Mouse (Mus musculus) limb, embryonic 15.5 days (tissue): ENCODE results near the gene Dus1l. TPM values are rescaled to one million over a fixed set of nuclear protein-coding genes. Genes with fewer than 3 reads are reported as not detected.
A peak's percentile ranks its signal among the peaks of the same experiment; 100 is the strongest.

Source experiments
- ATAC-seq: fragments of 200-750 bp; cut with Nextera tagmentation; 2 replicates; pipeline ENCODE4 v1.8.0; 2017; ENCODE audit warnings: low read depth, moderate TSS enrichment; ENCODE audit not compliant: insufficient number of reproducible peaks, low FRiP score, low TSS enrichment
- H3K27ac ChIP-seq: fragments of 300-500 bp; sonication (generic); 2 replicates; pipeline ENCODE4 v1.5.1; 2015; ENCODE audit warnings: moderate library complexity, mild to moderate bottlenecking, inconsistent platforms
- H3K27me3 ChIP-seq: fragments of 300-500 bp; sonication (generic); 2 replicates; pipeline ENCODE4 v1.6.1; 2015; ENCODE audit warnings: inconsistent platforms
- H3K36me3 ChIP-seq: fragments of 300-500 bp; sonication (generic); 2 replicates; pipeline ENCODE4 v1.6.1; 2015; ENCODE audit warnings: inconsistent platforms
- H3K4me1 ChIP-seq: fragments of 300-500 bp; sonication (generic); 2 replicates; pipeline ENCODE4 v1.6.1; 2015; ENCODE audit warnings: inconsistent platforms
- H3K4me2 ChIP-seq: fragments of 300-500 bp; sonication (generic); 2 replicates; pipeline ENCODE4 v1.6.1; 2015; ENCODE audit warnings: mild to moderate bottlenecking, inconsistent platforms
- H3K4me3 ChIP-seq: fragments of 300-500 bp; sonication (generic); 2 replicates; pipeline ENCODE4 v1.5.1; 2015; ENCODE audit warnings: mild to moderate bottlenecking, inconsistent platforms
- H3K9ac ChIP-seq: fragments of 300-500 bp; sonication (generic); 2 replicates; pipeline ENCODE4 v1.6.1; 2015; ENCODE audit warnings: inconsistent platforms
- H3K9me3 ChIP-seq: fragments of 300-500 bp; sonication (generic); 2 replicates; pipeline ENCODE4 v1.6.1; 2016; ENCODE audit warnings: inconsistent platforms
- WGBS: fragments of 180-500 bp; shearing (Covaris S2); methylation state at CpG from one replicate; pipeline ENCODE4 v1.1.7; 2015; 5-methylcytosine and 5-hydroxymethylcytosine counted together
- polyA plus RNA-seq: library from polyadenylated mRNA; unstranded; fragments of >200 nt; fragmentation: Nextera tagmentation; extraction: Ambion mirVana; gene quantifications from 2 replicates; pipeline ENCODE4 v1.2.1, GENCODE M21; 2015

Dus1l gene
- polyA plus RNA-seq, 1 experiment from 2014 or later, result 61.9 TPM

- Histone ChIP-seq H3K4me1 (peaks cover 40% of the 10 kb centered on the region), H3K4me2 (peak overlapping the region; percentile 77), H3K36me3 (peaks cover 27% of the 10 kb centered on the region), H3K27me3 (no peaks in the 10 kb centered on the region), H3K4me3 (peak overlapping the region; percentile 89), H3K9ac (peak overlapping the region; percentile 49), H3K27ac (peak overlapping the region; percentile 98), H3K9me3 (no peaks in the 10 kb centered on the region)
- WGBS, result 0% methylated on average over 21 of the region's 21 CpGs
- no peak for ATAC-seq
Measured at GRCm38 (mm10) chr11:120824787-120825288, 28.6 kb upstream of the Dus1l start.

GRCm38 (mm10) chr11:120823956-120824786, 28.0 kb upstream of the Dus1l start, which contains the start of gene Fasn:
Gene Fasn, minus strand, starts transcription at chr11:120824547.
- peaks cover 34% of the 10 kb centered on the region for H3K36me3 ChIP-seq
- H3K9ac ChIP-seq, result peak within 1 kb of the TSS; percentile 91
- no peaks in the 10 kb centered on the region for H3K9me3 ChIP-seq
- peaks cover 40% of the 10 kb centered on the region for H3K4me1 ChIP-seq
- H3K4me3 ChIP-seq, result peak within 1 kb of the TSS; percentile 89
- H3K27me3 ChIP-seq, result no peaks in the 10 kb centered on the region
- peak within 1 kb of the TSS; percentile 77 for H3K4me2 ChIP-seq
- peak within 1 kb of the TSS; percentile 98 for H3K27ac ChIP-seq
- ATAC-seq, result peak; percentile 87
- WGBS, result under 1% methylated on average over 81 of the region's 109 CpGs

DNA sequence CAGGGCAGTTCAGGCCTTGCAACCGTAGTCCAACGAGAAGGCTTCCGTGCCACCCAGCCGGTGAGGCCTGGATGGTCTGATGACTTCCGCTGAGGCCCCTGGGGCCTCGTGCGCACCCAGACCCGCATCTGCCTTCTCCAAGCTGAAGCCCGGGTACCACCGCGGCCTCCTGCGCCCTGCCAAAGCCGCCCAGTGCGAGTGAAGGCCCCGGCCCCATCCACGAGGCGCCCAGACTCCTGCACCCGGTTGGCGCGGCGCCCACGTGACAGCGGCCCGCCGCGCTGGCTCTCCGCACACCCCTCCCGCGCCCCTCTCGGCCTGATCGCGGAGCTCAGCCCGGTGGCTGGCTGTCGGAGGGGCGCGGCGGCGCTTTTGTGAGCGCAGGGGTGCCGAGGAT, 27.3 kb upstream of the Dus1l start:
- H3K27me3 ChIP-seq, result no peaks in the 10 kb centered on the region
- peak overlapping the region; percentile 89 for H3K4me3 ChIP-seq
- under 1% methylated on average over 40 of the region's 40 CpGs for WGBS
- H3K4me1 ChIP-seq, result peaks cover 40% of the 10 kb centered on the region
- peak overlapping the region; percentile 98 for H3K27ac ChIP-seq
- peak; percentile 2 for ATAC-seq
- peaks cover 40% of the 10 kb centered on the region for H3K36me3 ChIP-seq
- no peaks in the 10 kb centered on the region for H3K9me3 ChIP-seq
- peak overlapping the region; percentile 77 for H3K4me2 ChIP-seq
- H3K9ac ChIP-seq, result peak overlapping the region; percentile 91

- under 1% methylated on average over 14 of the region's 14 CpGs for WGBS
- Histone ChIP-seq H3K4me1 (peaks cover 40% of the 10 kb centered on the region), H3K9me3 (no peaks in the 10 kb centered on the region), H3K27ac (peak overlapping the region; percentile 98), H3K9ac (peak overlapping the region; percentile 91), H3K4me2 (peak overlapping the region; percentile 77), H3K36me3 (peaks cover 46% of the 10 kb centered on the region), H3K4me3 (peak overlapping the region; percentile 89), H3K27me3 (no peaks in the 10 kb centered on the region)
- ATAC-seq, result no peak
Measured at GRCm38 (mm10) chr11:120822831-120823550, 26.8 kb upstream of the Dus1l start.

- Histone ChIP-seq H3K27me3 (no peaks in the 10 kb centered on the region), H3K4me1 (peaks cover 40% of the 10 kb centered on the region), H3K36me3 (peaks cover 52% of the 10 kb centered on the region), H3K4me3 (peak overlapping the region; percentile 89), H3K27ac (peak overlapping the region; percentile 17; the same call in 1 of the 2 replicates), H3K4me2 (peak overlapping the region; percentile 77), H3K9me3 (no peaks in the 10 kb centered on the region), H3K9ac (peak overlapping the region; percentile 91)
- no peak for ATAC-seq
- 44% methylated on average over 4 of the region's 4 CpGs for WGBS
Measured at GRCm38 (mm10) chr11:120822321-120822720, 26.1 kb upstream of the Dus1l start.

DNA sequence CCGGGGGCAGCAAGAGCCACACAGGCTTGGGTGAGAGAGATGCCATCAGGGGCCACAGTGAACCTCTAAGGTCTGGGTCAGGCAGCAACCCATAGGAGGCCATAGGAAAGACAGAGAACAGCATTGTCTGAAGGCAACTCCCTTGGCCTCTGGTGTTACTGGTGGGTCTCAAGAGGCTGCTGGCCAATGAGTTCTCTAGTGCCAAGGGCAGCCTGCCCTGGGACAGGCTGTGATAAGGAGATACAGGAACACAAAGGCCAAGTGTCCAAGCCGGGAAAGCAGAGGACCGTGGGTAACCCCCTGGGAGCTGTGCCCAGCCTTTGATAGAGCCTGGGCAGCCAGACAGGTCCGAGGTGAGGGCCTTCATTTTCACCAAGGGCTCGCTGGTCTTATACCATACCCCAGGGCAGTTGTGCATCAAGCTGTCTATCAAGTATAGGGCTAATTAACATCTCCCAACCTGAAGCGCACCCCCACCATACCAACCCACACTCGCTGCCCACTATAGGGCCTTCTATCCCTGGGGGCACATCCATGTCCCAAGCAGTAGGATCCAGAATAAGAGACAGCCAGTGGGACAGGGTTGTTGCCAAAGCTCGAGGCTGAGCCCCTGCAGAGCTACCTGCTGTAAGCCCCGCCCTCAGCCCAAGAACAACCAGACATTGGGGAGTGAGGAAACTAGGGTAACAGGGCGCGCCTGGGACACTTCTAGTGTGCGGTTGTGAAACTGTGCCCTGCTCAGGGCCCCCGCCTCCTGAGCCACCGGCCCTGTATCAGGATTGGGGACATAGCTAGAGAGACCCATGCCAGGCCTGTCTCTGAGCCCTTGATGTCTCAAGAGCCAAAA, 25.1 kb upstream of the Dus1l start:
- 80% methylated on average over 14 of the region's 14 CpGs for WGBS
- no peaks in the 10 kb centered on the region for H3K9me3 ChIP-seq
- H3K27ac ChIP-seq, result no peak overlapping the region
- H3K9ac ChIP-seq, result no peak overlapping the region
- H3K4me3 ChIP-seq, result peak overlapping the region; percentile 13; the same call in 1 of the 2 replicates
- H3K4me1 ChIP-seq, result peaks cover 40% of the 10 kb centered on the region
- no peak for ATAC-seq
- no peaks in the 10 kb centered on the region for H3K27me3 ChIP-seq
- H3K36me3 ChIP-seq, result peaks cover 63% of the 10 kb centered on the region
- H3K4me2 ChIP-seq, result peak overlapping the region; percentile 77

DNA sequence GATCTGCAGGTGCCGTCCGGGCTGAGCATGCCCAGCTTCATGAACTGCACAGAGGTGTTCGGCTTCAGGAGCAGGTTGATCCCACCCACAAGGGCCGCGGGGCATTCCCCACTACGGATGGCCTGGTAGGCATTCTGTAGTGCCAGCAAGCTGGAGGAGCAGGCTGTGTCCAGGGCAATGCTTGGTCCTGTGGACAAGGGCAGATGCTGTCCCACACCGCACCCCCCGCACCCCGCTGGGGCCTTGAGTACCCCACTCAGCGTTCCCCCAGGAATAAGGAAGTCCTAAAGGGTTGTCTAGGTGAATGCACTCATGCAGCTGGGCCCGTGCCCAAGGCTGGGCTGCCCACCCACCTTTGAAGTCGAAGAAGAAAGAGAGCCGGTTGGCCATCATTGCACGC, 24.3 kb upstream of the Dus1l start:
- H3K9ac ChIP-seq, result no peak overlapping the region

DNA sequence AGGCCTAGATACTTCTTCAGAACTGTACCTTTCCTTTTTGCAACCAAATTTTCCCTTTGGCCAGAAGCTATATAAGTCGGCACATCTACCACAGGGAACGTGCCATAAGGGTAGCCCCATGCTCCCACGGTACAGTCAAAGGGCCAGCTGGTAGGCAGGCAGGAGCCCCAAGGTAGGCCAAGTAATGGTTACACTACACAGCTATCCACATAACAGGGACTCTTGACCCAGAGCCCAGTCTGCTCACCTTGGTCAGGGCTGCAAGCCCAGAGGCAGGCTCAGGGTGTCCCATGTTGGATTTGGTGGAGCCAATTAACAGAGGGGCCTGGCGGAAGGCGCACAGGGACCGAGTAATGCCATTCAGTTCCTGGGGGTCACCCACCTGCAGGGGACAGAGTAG, 23.4 kb upstream of the Dus1l start:
- no peak for ATAC-seq
- Histone ChIP-seq H3K36me3 (peaks cover 80% of the 10 kb centered on the region), H3K27ac (no peak overlapping the region), H3K9ac (no peak overlapping the region), H3K27me3 (no peaks in the 10 kb centered on the region), H3K9me3 (no peaks in the 10 kb centered on the region), H3K4me3 (no peak overlapping the region), H3K4me2 (no peak overlapping the region), H3K4me1 (peaks cover 28% of the 10 kb centered on the region)
- WGBS, result 92% methylated on average over 6 of the region's 6 CpGs

More for the DNA sequence above, 24.3 kb upstream of the Dus1l start:
- 95% methylated on average over 14 of the region's 14 CpGs for WGBS
- peaks cover 70% of the 10 kb centered on the region for H3K36me3 ChIP-seq
- no peak for ATAC-seq
- no peak overlapping the region for H3K27ac ChIP-seq
- H3K4me2 ChIP-seq, result no peak overlapping the region
- no peaks in the 10 kb centered on the region for H3K9me3 ChIP-seq
- no peaks in the 10 kb centered on the region for H3K27me3 ChIP-seq
- peaks cover 36% of the 10 kb centered on the region for H3K4me1 ChIP-seq
- no peak overlapping the region for H3K4me3 ChIP-seq

GRCm38 (mm10) chr11:120818251-120818650, 22.0 kb upstream of the Dus1l start:
- ATAC-seq, result no peak
- H3K27ac ChIP-seq, result no peak overlapping the region
- H3K9me3 ChIP-seq, result no peaks in the 10 kb centered on the region
- H3K4me1 ChIP-seq, result peaks cover 28% of the 10 kb centered on the region
- peaks cover 93% of the 10 kb centered on the region for H3K36me3 ChIP-seq
- H3K9ac ChIP-seq, result no peak overlapping the region
- no peaks in the 10 kb centered on the region for H3K27me3 ChIP-seq
- 95% methylated on average over 13 of the region's 13 CpGs for WGBS
- H3K4me2 ChIP-seq, result no peak overlapping the region
- H3K4me3 ChIP-seq, result no peak overlapping the region

DNA sequence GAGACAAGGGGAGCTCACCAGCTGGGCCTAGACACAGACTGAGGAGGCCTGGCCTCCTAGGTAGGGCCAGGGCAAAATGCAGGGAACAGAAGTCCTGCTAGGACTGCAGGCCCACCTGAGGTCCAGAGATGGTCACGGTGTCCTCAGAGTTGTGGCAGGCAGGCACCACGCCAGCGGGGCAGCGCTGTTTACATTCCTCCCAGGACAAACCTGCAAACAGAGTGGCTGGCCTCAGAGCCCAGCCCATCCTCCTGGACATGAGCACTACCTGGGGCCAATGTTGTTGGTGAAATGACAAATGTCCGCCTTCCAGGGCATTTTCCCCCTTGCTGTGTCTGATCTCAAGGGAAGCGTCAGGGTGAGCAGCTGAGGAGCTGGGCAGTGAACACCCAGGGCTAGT, 21.2 kb upstream of the Dus1l start:
- WGBS, result 88% methylated on average over 6 of the region's 6 CpGs
- H3K27me3 ChIP-seq, result no peaks in the 10 kb centered on the region
- peaks cover 99% of the 10 kb centered on the region for H3K36me3 ChIP-seq
- no peak for ATAC-seq
- H3K9ac ChIP-seq, result no peak overlapping the region
- peaks cover 19% of the 10 kb centered on the region for H3K4me1 ChIP-seq
- H3K4me2 ChIP-seq, result no peak overlapping the region
- no peak overlapping the region for H3K27ac ChIP-seq
- H3K4me3 ChIP-seq, result no peak overlapping the region
- H3K9me3 ChIP-seq, result no peaks in the 10 kb centered on the region

DNA sequence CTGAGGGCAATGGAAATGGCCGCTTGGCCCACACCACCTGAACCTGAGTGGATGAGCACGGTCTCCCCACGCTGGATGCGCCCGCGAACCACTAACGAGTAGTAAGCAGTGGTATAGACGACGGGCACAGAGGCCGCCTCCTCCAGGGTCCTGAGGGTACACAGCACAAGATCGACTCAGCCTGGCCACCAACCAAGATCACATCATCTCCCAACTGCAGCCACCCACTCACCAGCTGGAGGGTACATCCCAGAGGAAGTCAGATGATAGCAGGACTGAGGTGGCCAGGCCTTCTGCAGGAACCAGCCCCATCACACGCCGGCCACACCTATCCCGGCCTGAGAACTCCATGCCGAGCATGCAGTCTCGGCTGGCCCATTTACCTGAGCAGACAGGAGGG, 15.9 kb upstream of the Dus1l start:
- no peak for ATAC-seq
- Histone ChIP-seq H3K4me2 (no peak overlapping the region), H3K4me1 (no peaks in the 10 kb centered on the region), H3K4me3 (no peak overlapping the region), H3K9me3 (no peaks in the 10 kb centered on the region), H3K36me3 (peaks cover 100% of the 10 kb centered on the region), H3K27ac (no peak overlapping the region), H3K27me3 (no peaks in the 10 kb centered on the region), H3K9ac (no peak overlapping the region)
- WGBS, result 92% methylated on average over 16 of the region's 16 CpGs
